Mouse (Mus musculus): ENCODE measurements around the gene Psme2b.
"Not testable (repeated sequence)": the region's sequence is repeated elsewhere in the genome, so short reads cannot be mapped to it uniquely, and the experiment has no call there.

- not testable (repeated sequence) for TF ChIP-seq CTCF, EP300 (IDR thresholded peaks at IDR 0.05; ENCODE audit: low read depth)
These were observed 48.0 kb upstream of the Psme2b start, which contains the start of gene Tgtp1 for GRCm38 (mm10) chr11:48994018-48994417.
